Mouse (Mus musculus): ENCODE measurements around the gene Svbp.

DNA sequence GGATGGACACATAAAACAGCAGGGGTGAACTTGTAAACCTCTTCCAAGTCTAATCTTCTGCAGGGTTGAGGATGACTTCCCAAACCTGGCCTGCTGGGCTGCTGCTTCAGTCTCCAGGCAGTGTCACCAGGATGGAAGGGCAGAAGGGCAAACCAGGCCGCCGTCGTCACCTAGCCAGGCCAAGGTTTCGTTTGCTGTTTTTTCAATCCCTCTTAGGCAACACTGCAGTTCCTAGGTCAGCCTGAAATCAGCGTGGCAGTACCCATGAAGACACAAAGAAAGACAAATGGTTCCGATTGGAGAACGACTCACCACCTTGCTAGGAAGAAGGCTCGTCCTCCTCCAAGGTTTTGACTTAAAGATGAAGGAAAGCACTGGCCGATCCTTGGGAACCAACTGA lies 30.6 kb downstream of the Svbp start:
- no peak for TF ChIP-seq CTCF (IDR thresholded peaks at IDR 0.05)
- TF ChIP-seq EP300 (IDR thresholded peaks at IDR 0.05): no peak
